Mouse (Mus musculus): ENCODE measurements around the gene Cdhr5.

Gene Cdhr5

GRCm38 (mm10) chr7:141222696-141223215 lies 53.8 kb downstream of the Cdhr5 start:
- no peak for DNase-seq (ENCODE audit: low spot score)

DNA sequence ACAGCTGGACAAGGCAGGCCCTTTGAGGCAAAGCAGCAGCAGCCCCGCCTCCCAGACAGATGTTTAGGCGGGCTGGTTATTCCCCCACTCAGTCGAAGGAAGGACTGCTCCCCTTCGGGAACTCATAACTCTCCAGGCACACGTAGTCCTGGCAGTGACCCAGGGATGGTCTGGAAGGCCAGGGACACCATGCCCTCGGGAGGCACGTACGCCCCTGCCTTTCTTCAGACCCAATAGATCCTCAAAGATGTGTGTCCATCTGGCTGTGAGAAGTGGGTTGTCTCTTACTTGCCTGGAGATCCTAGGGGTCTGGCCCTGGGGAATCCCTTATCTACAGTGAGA lies 54.5 kb downstream of the Cdhr5 start:
- DNase-seq (ENCODE audit: low spot score): no peak

- DNase-seq (ENCODE audit: low spot score): peak; percentile 85
Measured at GRCm38 (mm10) chr7:141221249-141222125, 55.1 kb downstream of the Cdhr5 start.

GRCm38 (mm10) chr7:141220377-141220776 lies 56.2 kb downstream of the Cdhr5 start:
- no peak for DNase-seq (ENCODE audit: low spot score)

DNA sequence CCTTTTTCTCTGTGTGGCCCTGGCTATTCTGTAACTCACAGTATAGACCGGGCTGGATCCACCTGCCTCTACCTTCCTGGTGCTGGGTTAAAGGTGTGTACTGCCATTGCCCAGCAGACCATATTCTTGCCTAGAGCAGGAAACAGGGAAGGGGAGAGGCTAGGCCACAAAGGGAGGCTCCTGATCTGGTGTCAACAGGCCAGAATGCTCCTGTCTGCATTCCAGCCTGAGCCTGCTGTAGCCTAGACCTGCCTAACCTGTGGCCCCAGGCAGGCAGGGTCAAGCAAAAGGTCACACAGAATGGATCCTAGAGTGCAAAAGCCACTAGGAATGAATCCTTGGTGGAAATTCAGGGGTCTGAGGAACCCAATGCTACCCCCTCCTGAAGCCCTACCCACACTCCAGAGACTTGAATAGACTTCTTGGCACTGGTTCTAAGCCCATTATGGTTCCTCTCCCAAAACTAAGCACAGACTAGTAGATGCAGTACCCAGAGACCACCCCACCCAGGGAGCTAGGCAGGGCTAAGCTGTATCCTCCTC lies 57.0 kb downstream of the Cdhr5 start:
- DNase-seq (ENCODE audit: low spot score): no peak
